Mouse (Mus musculus): Measurements from ENCODE around the gene Hdgfl2.

- TF ChIP-seq POLR2AphosphoS2 (IDR thresholded peaks at IDR 0.05; ENCODE audit: low read depth, low read length): no peak
- TF ChIP-seq POLR2A (IDR thresholded peaks at IDR 0.05; ENCODE audit: low read depth, low read length): no peak
- TF ChIP-seq JUND (conservative IDR thresholded peaks at IDR 0.05; ENCODE audit: low read depth, low read length): no peak
Observed at GRCm38 (mm10) chr17:56036901-56037287, 42.5 kb upstream of the Hdgfl2 start.
